Mouse (Mus musculus) lung, postnatal 0 days (tissue): ENCODE data around the gene Eif4a2. TPM values are rescaled to one million over a fixed set of nuclear protein-coding genes. Genes with fewer than 3 reads are reported as not detected.
A peak's percentile ranks its signal among the peaks of the same experiment; 100 is the strongest.
"Not testable (repeated sequence)": the region's sequence is repeated elsewhere in the genome, so short reads cannot be mapped to it uniquely, and the experiment has no call there.

ENCODE experiments used
- ATAC-seq: fragments of 200-750 bp; cut with Nextera tagmentation; 2 replicates; pipeline ENCODE4 v1.8.0; 2017; ENCODE audit warnings: moderate library complexity
- DNase-seq: peaks from one replicate; pipeline ENCODE4 v3.0.0-alpha.2; 2016; ENCODE audit warnings: low spot score
- H3K27ac ChIP-seq: fragments of 300-500 bp; sonication (generic); 2 replicates; pipeline ENCODE4 v1.5.1; 2014; ENCODE audit warnings: antibody characterized with exemption, mild to moderate bottlenecking, low read length, mixed read lengths
- H3K27me3 ChIP-seq: fragments of 300-500 bp; sonication (generic); replicated peaks from 2 replicates; pipeline ENCODE4 v1.6.1; 2014; ENCODE audit warnings: low read length, mixed read lengths; ENCODE audit not compliant: insufficient read depth
- H3K36me3 ChIP-seq: fragments of 300-500 bp; sonication (generic); 2 replicates; pipeline ENCODE4 v1.6.1; 2014; ENCODE audit warnings: low read length, mixed read lengths; ENCODE audit not compliant: insufficient read depth
- H3K4me1 ChIP-seq: fragments of 300-500 bp; sonication (generic); 2 replicates; pipeline ENCODE4 v1.6.1; 2014; ENCODE audit warnings: antibody characterized with exemption, low read depth, low read length, mixed read lengths; ENCODE audit not compliant: insufficient read depth
- H3K4me2 ChIP-seq: fragments of 300-500 bp; sonication (generic); replicated peaks from 2 replicates; pipeline ENCODE4 v1.6.1; 2014; ENCODE audit warnings: low read depth, mild to moderate bottlenecking, low read length, moderate library complexity, mixed read lengths
- H3K4me3 ChIP-seq: fragments of 300-500 bp; sonication (generic); 2 replicates; pipeline ENCODE4 v1.5.1; 2014; ENCODE audit warnings: low read depth, low read length
- H3K9ac ChIP-seq: fragments of 300-500 bp; sonication (generic); replicated peaks from 2 replicates; pipeline ENCODE4 v1.6.1; 2014; ENCODE audit warnings: low read depth, mild to moderate bottlenecking
- H3K9me3 ChIP-seq: fragments of 300-500 bp; sonication (generic); 2 replicates; pipeline ENCODE4 v1.6.1; 2016; ENCODE audit warnings: low read length, mixed read lengths
- CTCF ChIP-seq: IDR thresholded peaks from 2 replicates; pipeline ENCODE4 v1.5.1; 2016; ENCODE audit warnings: antibody characterized with exemption, mild to moderate bottlenecking
- EP300 ChIP-seq: IDR thresholded peaks from 2 replicates; pipeline ENCODE4 v1.6.1; 2016; ENCODE audit warnings: antibody characterized with exemption, mild to moderate bottlenecking, control low read depth
- WGBS: fragments of 180-500 bp; shearing (Covaris S2); extraction: QIAGEN DNeasy Blood & Tissue Kit; methylation state at CpG from one replicate; pipeline ENCODE4 v1.1.7; 2014; 5-methylcytosine and 5-hydroxymethylcytosine counted together
- polyA plus RNA-seq: library from polyadenylated mRNA; unstranded; fragments of >200 nt; fragmentation: Nextera tagmentation; extraction: Ambion mirVana; gene quantifications from 2 replicates; pipeline ENCODE4 v1.2.1, GENCODE M21; 2015

Gene Eif4a2
- polyA plus RNA-seq = 144 and 177 TPM in 2 replicates

GRCm38 (mm10) chr16:23107231-23107942 lies at the start of gene Eif4a2:
TSS of gene Eif4a2 (plus strand) at chr16:23107444.
- Histone ChIP-seq H3K36me3 (peaks cover 7% of the 10 kb centered on the region; the same call in 1 of the 2 replicates), H3K27me3 (no peaks in the 10 kb centered on the region), H3K4me2 (peak within 1 kb of the TSS; percentile 71), H3K4me3 (peak within 1 kb of the TSS; percentile 100), H3K9me3 (no peaks in the 10 kb centered on the region), H3K4me1 (peaks cover 12% of the 10 kb centered on the region; the same call in 1 of the 2 replicates), H3K27ac (peak within 1 kb of the TSS; percentile 99), H3K9ac (peak within 1 kb of the TSS; percentile 100)
- TF ChIP-seq CTCF (peak; percentile 54), EP300 (peak; percentile 27; the same call in 1 of the 2 replicates)
- ATAC-seq = peak; percentile 94
- DNase-seq = peak; percentile 95
- WGBS = 1% methylated on average over 71 of the region's 71 CpGs

DNA sequence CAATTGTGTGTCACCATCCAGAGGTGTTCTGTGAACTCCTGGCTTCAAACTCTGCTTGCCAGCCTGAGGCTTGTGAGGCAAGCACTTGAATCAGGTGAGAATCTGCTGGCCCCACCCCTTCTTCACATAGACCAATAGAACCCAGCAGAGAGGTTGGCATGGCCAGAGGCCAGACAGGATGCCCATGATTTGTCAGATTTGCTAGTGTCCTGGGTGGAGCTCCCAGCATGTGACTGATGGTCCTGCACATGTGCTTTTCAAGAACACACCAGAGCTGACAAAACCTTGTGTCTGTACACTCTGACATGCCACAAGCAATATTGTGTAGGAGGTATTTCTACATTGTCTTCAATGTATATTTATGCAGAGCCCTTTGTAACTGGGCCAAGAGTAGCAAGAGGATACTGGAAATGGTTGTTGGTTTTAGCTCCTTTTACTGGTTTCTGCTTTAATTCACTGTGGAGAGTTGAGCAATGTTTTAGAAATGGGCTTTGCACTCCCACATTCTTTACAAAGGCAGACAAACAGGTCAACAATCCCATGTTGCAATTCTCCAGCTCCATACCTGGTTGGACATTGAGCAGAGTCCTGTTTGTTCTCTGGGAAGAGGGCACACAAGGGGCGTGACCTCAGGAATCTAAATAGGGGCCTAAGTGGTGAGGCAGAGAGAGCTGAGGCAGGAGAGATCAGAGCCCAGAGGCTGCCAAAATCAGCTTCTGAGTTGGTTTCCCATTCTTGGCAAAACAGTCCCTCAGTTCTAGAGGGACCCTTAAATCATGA lies 49.4 kb upstream of the Eif4a2 start, which contains the start of gene Kng1:
Kng1 (plus strand) TSS at position 198 of the 780 bp plus-strand sequence.
- not testable (repeated sequence) for H3K4me1 ChIP-seq, ATAC-seq, H3K9me3 ChIP-seq, H3K27me3 ChIP-seq, H3K4me3 ChIP-seq, H3K27ac ChIP-seq, H3K9ac ChIP-seq, H3K36me3 ChIP-seq, H3K4me2 ChIP-seq, DNase-seq
- 72% methylated on average over 1 of the region's 1 CpGs for WGBS

DNA sequence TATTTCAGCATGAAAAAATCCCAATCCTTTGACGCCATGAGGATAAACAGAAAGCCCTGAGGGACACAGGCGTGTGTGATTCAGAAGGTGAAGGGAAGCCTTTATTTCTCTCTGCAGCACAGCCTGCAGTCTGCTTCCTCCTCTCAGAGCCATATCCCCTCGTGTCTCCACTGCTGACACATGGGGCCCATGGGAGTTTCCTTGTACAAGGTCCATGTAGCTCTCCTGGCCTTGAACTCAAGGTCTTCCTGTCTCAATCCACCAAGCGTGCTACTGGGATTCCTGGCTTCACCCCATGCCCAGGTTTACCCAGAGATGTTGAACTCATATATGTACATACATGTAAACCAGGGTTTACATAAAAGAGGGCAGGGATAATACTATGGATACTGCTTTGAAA lies 47.6 kb upstream of the Eif4a2 start:
- H3K4me2 ChIP-seq, H3K9me3 ChIP-seq, H3K27me3 ChIP-seq, H3K36me3 ChIP-seq, DNase-seq, ATAC-seq, H3K4me1 ChIP-seq, H3K9ac ChIP-seq, H3K4me3 ChIP-seq, H3K27ac ChIP-seq: not testable (repeated sequence)
- 52% methylated on average over 4 of the region's 4 CpGs for whole genome bisulfite sequencing

- H3K9ac ChIP-seq = not testable (repeated sequence)
- WGBS = 76% methylated on average over 5 of the region's 5 CpGs
Measured at GRCm38 (mm10) chr16:23060781-23061325, 46.4 kb upstream of the Eif4a2 start.

GRCm38 (mm10) chr16:23077516-23077915 lies 29.7 kb upstream of the Eif4a2 start:
- not testable (repeated sequence) for H3K27me3 ChIP-seq, H3K4me1 ChIP-seq, H3K27ac ChIP-seq, ATAC-seq, H3K4me3 ChIP-seq, H3K36me3 ChIP-seq, DNase-seq, H3K9ac ChIP-seq, H3K4me2 ChIP-seq, H3K9me3 ChIP-seq
- 74% methylated on average over 6 of the region's 6 CpGs for WGBS

More at GRCm38 (mm10) chr16:23060781-23061325, 46.4 kb upstream of the Eif4a2 start:
- not testable (repeated sequence) for ATAC-seq, H3K27ac ChIP-seq, DNase-seq, H3K4me1 ChIP-seq, H3K4me3 ChIP-seq, H3K27me3 ChIP-seq, H3K9me3 ChIP-seq, H3K4me2 ChIP-seq, H3K36me3 ChIP-seq

DNA sequence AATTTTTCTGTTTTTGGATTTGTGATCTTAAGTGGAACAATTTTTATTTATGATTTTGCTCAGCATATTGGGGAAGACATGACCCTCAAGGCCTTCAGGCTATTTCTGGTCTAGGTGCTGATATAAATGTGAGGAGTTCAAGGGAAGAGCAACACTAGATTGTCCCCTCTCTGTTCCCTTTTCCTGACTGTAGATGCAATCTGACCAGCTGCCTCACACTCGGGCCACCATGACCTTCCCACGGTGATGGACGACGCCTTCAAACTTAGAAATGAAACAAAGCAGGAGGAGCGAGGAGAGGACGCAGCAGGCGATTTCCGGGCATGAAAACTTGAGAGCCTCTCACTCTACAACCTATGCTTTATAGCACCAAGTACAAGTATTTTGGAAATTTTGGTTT lies 20.1 kb upstream of the Eif4a2 start:
- 65% methylated on average over 8 of the region's 8 CpGs for WGBS
- not testable (repeated sequence) for H3K9ac ChIP-seq, H3K27ac ChIP-seq, H3K4me2 ChIP-seq, H3K36me3 ChIP-seq, ATAC-seq, H3K9me3 ChIP-seq, H3K4me1 ChIP-seq, H3K4me3 ChIP-seq, DNase-seq, H3K27me3 ChIP-seq
